Mouse (Mus musculus) liver, adult 2 months (tissue): ENCODE measurements around the gene Hdhd5. TPM values are rescaled to one million over a fixed set of nuclear protein-coding genes. Genes with fewer than 3 reads are reported as not detected.

Experiments
- DNase-seq: peaks from one replicate; pipeline ENCODE4 v3.0.0-alpha.2; 2011; ENCODE audit warnings: low read depth, low spot score; ENCODE audit errors: extremely low read depth
- H3K27ac ChIP-seq: fragments of 200-500 bp; replicated peaks from 2 replicates; pipeline ENCODE4 v1.5.1; 2012; ENCODE audit warnings: low read depth, mild to moderate bottlenecking, control low read depth, inconsistent platforms, low read length; ENCODE audit not compliant: insufficient read depth
- H3K27me3 ChIP-seq: fragments of 200-500 bp; 2 replicates; pipeline ENCODE4 v1.6.1; 2012; ENCODE audit warnings: mild to moderate bottlenecking, moderate library complexity, low read length, inconsistent platforms; ENCODE audit not compliant: control insufficient read depth, insufficient read depth
- H3K36me3 ChIP-seq: fragments of 200-500 bp; 2 replicates; pipeline ENCODE4 v1.6.1; 2012; ENCODE audit warnings: low read length, inconsistent platforms; ENCODE audit not compliant: control insufficient read depth, insufficient read depth
- H3K4me1 ChIP-seq: fragments of 200-500 bp; 2 replicates; pipeline ENCODE4 v1.6.1; 2011; ENCODE audit warnings: low read length; ENCODE audit not compliant: control insufficient read depth, insufficient read depth
- H3K4me3 ChIP-seq: fragments of 200-500 bp; 2 replicates; pipeline ENCODE4 v1.5.1; 2011; ENCODE audit warnings: low read depth, mild to moderate bottlenecking, control low read depth, low read length, moderate library complexity; ENCODE audit not compliant: insufficient read depth
- H3K79me2 ChIP-seq: fragments of 200-500 bp; 2 replicates; pipeline ENCODE4 v1.6.1; 2012; ENCODE audit warnings: inconsistent platforms, mild to moderate bottlenecking, low read length, moderate library complexity; ENCODE audit not compliant: control insufficient read depth, insufficient read depth
- H3K9ac ChIP-seq: fragments of 200-500 bp; 2 replicates; pipeline ENCODE4 v1.6.1; 2012; ENCODE audit warnings: low read depth, mild to moderate bottlenecking, control low read depth, inconsistent platforms, low read length
- CTCF ChIP-seq: fragments of 200-500 bp; IDR thresholded peaks from 2 replicates; pipeline ENCODE4 v1.5.1; 2011; ENCODE audit warnings: low read depth, low read length, control low read depth
- POLR2A ChIP-seq: fragments of 200-500 bp; IDR thresholded peaks from 2 replicates; pipeline ENCODE4 v1.6.1; 2011; ENCODE audit warnings: low read length, control low read depth; ENCODE audit not compliant: insufficient read depth; ENCODE audit errors: extremely low read depth
- WGBS: fragments of 180-500 bp; shearing (Covaris S2); methylation state at CpG from one replicate; pipeline ENCODE4 v1.1.7; 2018; 5-methylcytosine and 5-hydroxymethylcytosine counted together
- polyA plus RNA-seq: library from polyadenylated mRNA; depleted of rRNA; stranded (reverse); fragments of >200 nt; gene quantifications from 2 replicates; pipeline ENCODE4 v1.2.3, GENCODE M21; 2012
- total RNA-seq: library from RNA; depleted of rRNA; stranded (reverse); fragments of >200 nt; gene quantifications from 2 replicates; pipeline ENCODE4 v1.2.3, GENCODE M21; 2014

The Hdhd5 gene
- total and polyA plus RNA-seq, 2 experiments, result 21.1 to 32.6 TPM

DNA sequence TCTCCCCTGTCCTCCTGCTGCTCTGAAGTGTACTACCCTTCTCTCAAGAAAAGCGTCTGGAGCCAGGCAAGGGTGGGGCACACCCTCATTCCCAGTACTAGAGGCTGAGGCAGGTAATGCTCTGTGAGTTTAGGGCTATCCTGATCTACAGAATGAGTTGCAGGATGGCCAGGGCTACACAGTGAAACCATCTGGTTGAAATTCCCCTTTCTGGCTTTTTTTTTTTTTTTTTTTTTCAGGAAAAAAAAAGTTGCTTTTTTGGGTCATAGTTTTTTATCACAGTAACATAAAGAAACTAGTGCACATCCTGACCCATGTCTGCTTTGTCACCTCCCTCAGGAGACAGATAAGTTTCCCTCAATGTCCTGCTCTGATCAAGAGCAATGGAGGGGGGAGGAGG lies 24.0 kb upstream of the Hdhd5 start:
- no peak for TF ChIP-seq CTCF
- TF ChIP-seq POLR2A, result no peak
- H3K4me3 ChIP-seq, result no peak overlapping the region
- no peaks in the 10 kb centered on the region for H3K79me2 ChIP-seq
- WGBS, result 81% methylated on average over 1 of the region's 1 CpGs
- H3K36me3 ChIP-seq, result no peaks in the 10 kb centered on the region
- no peaks in the 10 kb centered on the region for H3K4me1 ChIP-seq
- H3K9ac ChIP-seq, result no peak overlapping the region
- DNase-seq, result no peak
- no peak overlapping the region for H3K27ac ChIP-seq
- no peaks in the 10 kb centered on the region for H3K27me3 ChIP-seq

DNA sequence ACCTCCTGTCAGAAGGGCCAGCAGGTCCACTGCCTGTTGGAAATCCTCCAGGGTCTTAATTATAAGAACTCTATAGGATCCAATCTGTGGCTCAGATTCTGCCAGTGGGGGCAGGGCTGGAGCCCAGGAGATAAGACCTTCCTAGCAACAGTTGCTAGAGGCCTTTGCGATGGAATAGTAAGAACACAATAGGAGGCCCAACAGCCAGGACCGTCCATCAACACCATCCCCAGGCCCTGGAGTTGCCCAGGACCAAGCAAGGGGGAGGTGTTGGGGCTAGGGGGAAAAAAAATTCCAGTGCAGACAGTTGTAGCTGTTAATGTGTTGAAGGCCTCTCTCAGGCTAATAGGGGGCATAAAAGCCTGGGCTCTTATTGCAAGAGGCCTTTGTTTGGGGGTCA lies 19.1 kb upstream of the Hdhd5 start:
- DNase-seq, result no peak
- H3K4me3 ChIP-seq, result no peak overlapping the region

DNA sequence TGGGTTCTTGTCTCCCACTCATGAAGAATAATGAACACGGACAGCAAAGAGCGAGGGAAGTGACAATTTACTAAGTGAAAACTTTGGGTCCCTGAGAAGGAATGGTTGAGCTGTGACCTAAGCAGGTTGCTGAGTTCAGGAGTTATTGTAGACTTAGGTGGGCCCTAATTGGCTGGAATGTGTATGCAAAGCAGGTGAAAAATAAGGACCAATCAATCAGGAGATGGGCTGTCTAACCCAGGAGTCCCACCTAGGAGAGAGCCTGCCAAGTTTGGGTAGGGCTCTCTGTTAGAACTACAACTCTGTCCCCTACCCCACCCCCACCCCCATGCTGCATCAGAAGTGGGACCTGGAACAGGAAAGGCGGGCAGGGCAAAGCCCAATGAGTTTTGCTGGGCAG lies 17.5 kb upstream of the Hdhd5 start:
- Histone ChIP-seq H3K27me3 (no peaks in the 10 kb centered on the region), H3K36me3 (no peaks in the 10 kb centered on the region), H3K9ac (no peak overlapping the region), H3K79me2 (no peaks in the 10 kb centered on the region), H3K4me3 (no peak overlapping the region), H3K27ac (no peak overlapping the region), H3K4me1 (peaks cover 3% of the 10 kb centered on the region; the same call in 1 of the 2 replicates)
- WGBS, result over 99% methylated on average over 3 of the region's 3 CpGs
- TF ChIP-seq POLR2A, result no peak
- TF ChIP-seq CTCF, result no peak
- DNase-seq, result no peak

More for the DNA sequence above, 19.1 kb upstream of the Hdhd5 start:
- no peaks in the 10 kb centered on the region for H3K79me2 ChIP-seq
- TF ChIP-seq CTCF (no peak), POLR2A (no peak)
- 84% methylated on average over 2 of the region's 2 CpGs for WGBS
- H3K36me3 ChIP-seq, result no peaks in the 10 kb centered on the region
- H3K27ac ChIP-seq, result no peak overlapping the region
- peaks cover 3% of the 10 kb centered on the region; the same call in 1 of the 2 replicates for H3K4me1 ChIP-seq
- no peak overlapping the region for H3K9ac ChIP-seq
- no peaks in the 10 kb centered on the region for H3K27me3 ChIP-seq

DNA sequence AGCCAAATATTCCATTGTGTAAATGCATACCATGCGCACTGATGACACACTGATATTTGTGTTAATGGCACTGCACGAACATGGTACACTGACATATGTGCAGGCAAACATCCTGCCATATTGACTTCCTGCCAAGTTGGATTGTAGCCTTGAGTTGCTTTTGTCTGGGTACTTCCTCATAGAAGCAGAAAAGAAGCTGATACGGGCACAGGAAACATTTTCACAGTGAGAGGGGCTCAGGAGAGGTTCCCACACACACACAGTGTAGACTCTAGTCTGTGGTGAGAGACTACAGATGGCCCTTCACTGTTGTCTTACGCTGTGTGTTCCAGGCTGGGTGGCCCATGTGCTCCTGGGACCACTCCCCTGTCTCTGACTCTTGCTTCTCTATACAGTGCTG lies 15.9 kb upstream of the Hdhd5 start:
- Histone ChIP-seq H3K4me3 (no peak overlapping the region), H3K9ac (no peak overlapping the region), H3K27me3 (no peaks in the 10 kb centered on the region), H3K79me2 (no peaks in the 10 kb centered on the region), H3K27ac (no peak overlapping the region), H3K36me3 (no peaks in the 10 kb centered on the region), H3K4me1 (peaks cover 3% of the 10 kb centered on the region; the same call in 1 of the 2 replicates)
- TF ChIP-seq CTCF (no peak), POLR2A (no peak)
- 80% methylated on average over 4 of the region's 4 CpGs for WGBS
- DNase-seq, result no peak

DNA sequence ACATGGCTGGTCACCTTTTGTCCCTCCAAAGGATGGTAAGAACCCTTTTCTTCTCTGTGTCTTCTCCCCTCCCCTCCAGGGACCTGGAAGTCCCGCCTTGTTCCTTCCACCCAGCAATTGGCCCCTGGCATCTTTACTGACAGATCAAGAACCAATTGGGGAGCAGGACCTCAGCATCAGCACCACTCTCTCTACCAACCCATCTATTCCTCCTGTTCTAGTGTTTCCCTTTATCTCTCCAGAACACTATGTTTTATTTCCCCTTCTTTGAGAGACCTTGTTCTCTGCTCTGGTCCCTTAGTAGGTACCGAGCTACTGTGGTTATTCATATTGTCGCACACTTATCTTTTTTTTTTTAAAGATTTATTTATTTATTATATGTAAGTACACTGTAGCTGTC lies 15.2 kb upstream of the Hdhd5 start:
- Histone ChIP-seq H3K27me3 (no peaks in the 10 kb centered on the region), H3K27ac (no peak overlapping the region), H3K9ac (no peak overlapping the region), H3K36me3 (no peaks in the 10 kb centered on the region), H3K4me3 (no peak overlapping the region), H3K79me2 (no peaks in the 10 kb centered on the region), H3K4me1 (peaks cover 5% of the 10 kb centered on the region)
- 98% methylated on average over 3 of the region's 3 CpGs for WGBS
- TF ChIP-seq POLR2A (no peak), CTCF (no peak)
- no peak for DNase-seq

DNA sequence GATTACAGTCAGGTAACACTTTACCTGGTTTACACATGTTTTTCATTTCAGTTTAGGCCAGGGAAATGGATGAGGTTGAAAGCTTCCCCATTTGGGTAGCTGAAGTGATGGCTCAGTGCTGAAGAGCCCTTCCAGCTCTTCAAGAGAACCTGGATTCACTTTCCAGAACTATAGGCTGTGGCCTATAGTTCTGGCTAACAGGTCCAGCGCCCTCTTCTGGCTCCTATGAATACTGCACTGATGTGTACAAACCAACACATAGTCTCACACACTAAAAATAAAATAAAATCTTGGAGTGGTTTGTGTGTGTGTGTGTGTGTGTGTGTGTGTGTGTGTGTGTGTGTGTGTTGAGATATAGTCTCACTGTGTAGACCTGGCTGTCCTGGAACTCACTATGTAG lies 10.9 kb upstream of the Hdhd5 start:
- no peak overlapping the region for H3K27ac ChIP-seq
- DNase-seq, result no peak
- no peaks in the 10 kb centered on the region for H3K79me2 ChIP-seq
- H3K4me1 ChIP-seq, result peaks cover 8% of the 10 kb centered on the region
- H3K9ac ChIP-seq, result no peak overlapping the region
- WGBS, result 31% methylated on average over 1 of the region's 1 CpGs
- TF ChIP-seq POLR2A, result no peak
- no peak for TF ChIP-seq CTCF
- no peaks in the 10 kb centered on the region for H3K36me3 ChIP-seq
- H3K4me3 ChIP-seq, result no peak overlapping the region
- no peaks in the 10 kb centered on the region for H3K27me3 ChIP-seq
